Mouse (Mus musculus) lung, postnatal 10 days (tissue): ENCODE measurements at regions not wholly inside any gene's neighbourhood (a gene's known extent, or its start where the extent isn't known, plus 50 kb on each side); places are given as distances from the start of the nearest gene placed in this dataset.
"Not testable (repeated sequence)": the region's sequence is repeated elsewhere in the genome, so short reads cannot be mapped to it uniquely, and the experiment has no call there.

ENCODE experiments used
- DNase-seq: peaks from one replicate; pipeline ENCODE4 v3.0.0; 2021

GRCm38 (mm10) chr12:117327086-117327485 is 189.2 kb upstream of the Rapgef5 start:
- not testable (repeated sequence) for DNase-seq

GRCm38 (mm10) chr12:117330418-117330817 is 185.9 kb upstream of the Rapgef5 start:
- no peak for DNase-seq

GRCm38 (mm10) chr12:117336856-117337255 is 179.4 kb upstream of the Rapgef5 start:
- DNase-seq = no peak

GRCm38 (mm10) chr12:117342321-117342720 is 174.0 kb upstream of the Rapgef5 start:
- no peak for DNase-seq

GRCm38 (mm10) chr12:117343121-117343520 is 173.2 kb upstream of the Rapgef5 start:
- DNase-seq = no peak

GRCm38 (mm10) chr12:117343605-117344004 is 172.7 kb upstream of the Rapgef5 start:
- not testable (repeated sequence) for DNase-seq

- DNase-seq = no peak
These were observed 171.8 kb upstream of the Rapgef5 start for GRCm38 (mm10) chr12:117344266-117345087.

GRCm38 (mm10) chr12:117345088-117345977 is 170.9 kb upstream of the Rapgef5 start:
- no peak for DNase-seq

GRCm38 (mm10) chr12:117346091-117346490 is 170.2 kb upstream of the Rapgef5 start:
- DNase-seq = no peak

GRCm38 (mm10) chr12:117347135-117347534 is 169.1 kb upstream of the Rapgef5 start:
- DNase-seq = no peak

- DNase-seq = no peak
These were observed 167.8 kb upstream of the Rapgef5 start for GRCm38 (mm10) chr12:117348516-117348915.

GRCm38 (mm10) chr12:117351900-117352299 is 164.4 kb upstream of the Rapgef5 start:
- DNase-seq = no peak

- DNase-seq = no peak
These were observed 163.8 kb upstream of the Rapgef5 start for GRCm38 (mm10) chr12:117352511-117352910.

GRCm38 (mm10) chr12:117352938-117353337 is 163.3 kb upstream of the Rapgef5 start:
- DNase-seq = no peak

GRCm38 (mm10) chr12:117357811-117358210 is 158.5 kb upstream of the Rapgef5 start:
- DNase-seq = no peak

GRCm38 (mm10) chr12:117358891-117359290 is 157.4 kb upstream of the Rapgef5 start:
- no peak for DNase-seq

GRCm38 (mm10) chr12:117360215-117360614 is 156.1 kb upstream of the Rapgef5 start:
- DNase-seq = no peak

- DNase-seq = no peak
These were observed 154.5 kb upstream of the Rapgef5 start for GRCm38 (mm10) chr12:117361826-117362225.

GRCm38 (mm10) chr12:117363457-117363856 is 152.8 kb upstream of the Rapgef5 start:
- DNase-seq = not testable (repeated sequence)

- DNase-seq = no peak
These were observed 151.1 kb upstream of the Rapgef5 start for GRCm38 (mm10) chr12:117365181-117365580.

GRCm38 (mm10) chr12:117365876-117366275 is 150.4 kb upstream of the Rapgef5 start:
- no peak for DNase-seq

GRCm38 (mm10) chr12:117378297-117378887 is 137.9 kb upstream of the Rapgef5 start:
- DNase-seq = no peak
